Mouse (Mus musculus): ENCODE results near the gene Efnb2.

Gene Efnb2

GRCm38 (mm10) chr8:8569280-8569679 lies 91.8 kb downstream of the Efnb2 start:
- DNase-seq (ENCODE audit: low spot score) = no peak

GRCm38 (mm10) chr8:8568215-8568773 lies 92.7 kb downstream of the Efnb2 start:
- DNase-seq (ENCODE audit: low spot score) = no peak

All from adipocyte (in vitro differentiated cells).